Mouse (Mus musculus): ENCODE results near the gene Stard3. TPM values are rescaled to one million over a fixed set of nuclear protein-coding genes. Genes with fewer than 3 reads are reported as not detected.

Stard3 gene
- total RNA-seq (2014; fragmentation: Nextera tagmentation) (18.4 and 24.9 TPM in 2 replicates), total RNA-seq (2017) (18.2 and 27.8 TPM in 2 replicates)

- peak; percentile 61 for ATAC-seq (replicated peaks; ENCODE audit: poor library complexity, severe bottlenecking)
Observed at GRCm38 (mm10) chr11:98358161-98359083, at the start of gene Stard3. Gene Stard3 (plus strand): TSS chr11:98358368.

GRCm38 (mm10) chr11:98313790-98314323 is 44.3 kb upstream of the Stard3 start:
- ATAC-seq (replicated peaks; ENCODE audit: poor library complexity, severe bottlenecking) = peak; percentile 71

- ATAC-seq (replicated peaks; ENCODE audit: poor library complexity, severe bottlenecking) = no peak
Observed at GRCm38 (mm10) chr11:98317479-98317878, 40.7 kb upstream of the Stard3 start.

GRCm38 (mm10) chr11:98318421-98319116 is 39.6 kb upstream of the Stard3 start:
- no peak for ATAC-seq (replicated peaks; ENCODE audit: poor library complexity, severe bottlenecking)

GRCm38 (mm10) chr11:98319120-98319519 is 39.0 kb upstream of the Stard3 start:
- ATAC-seq (replicated peaks; ENCODE audit: poor library complexity, severe bottlenecking) = no peak

GRCm38 (mm10) chr11:98319544-98319943 is 38.6 kb upstream of the Stard3 start:
- ATAC-seq (replicated peaks; ENCODE audit: poor library complexity, severe bottlenecking) = no peak

GRCm38 (mm10) chr11:98319944-98320343 is 38.2 kb upstream of the Stard3 start:
- ATAC-seq (replicated peaks; ENCODE audit: poor library complexity, severe bottlenecking) = no peak

- no peak for ATAC-seq (replicated peaks; ENCODE audit: poor library complexity, severe bottlenecking)
Observed at GRCm38 (mm10) chr11:98320381-98320780, 37.8 kb upstream of the Stard3 start.

- no peak for ATAC-seq (replicated peaks; ENCODE audit: poor library complexity, severe bottlenecking)
Observed at GRCm38 (mm10) chr11:98320806-98321676, 37.1 kb upstream of the Stard3 start.

GRCm38 (mm10) chr11:98321677-98322003 is 36.5 kb upstream of the Stard3 start:
- ATAC-seq (replicated peaks; ENCODE audit: poor library complexity, severe bottlenecking) = no peak

- no peak for ATAC-seq (replicated peaks; ENCODE audit: poor library complexity, severe bottlenecking)
Observed at GRCm38 (mm10) chr11:98322159-98322558, 36.0 kb upstream of the Stard3 start.

- no peak for ATAC-seq (replicated peaks; ENCODE audit: poor library complexity, severe bottlenecking)
Observed at GRCm38 (mm10) chr11:98323136-98323866, 34.9 kb upstream of the Stard3 start.

- peak; percentile 43 for ATAC-seq (replicated peaks; ENCODE audit: poor library complexity, severe bottlenecking)
Observed at GRCm38 (mm10) chr11:98323933-98324332, 34.2 kb upstream of the Stard3 start.

- no peak for ATAC-seq (replicated peaks; ENCODE audit: poor library complexity, severe bottlenecking)
Observed at GRCm38 (mm10) chr11:98325191-98325820, 32.9 kb upstream of the Stard3 start.

GRCm38 (mm10) chr11:98325821-98326218 is 32.3 kb upstream of the Stard3 start:
- ATAC-seq (replicated peaks; ENCODE audit: poor library complexity, severe bottlenecking) = no peak

- no peak for ATAC-seq (replicated peaks; ENCODE audit: poor library complexity, severe bottlenecking)
Observed at GRCm38 (mm10) chr11:98326741-98327135, 31.4 kb upstream of the Stard3 start.

GRCm38 (mm10) chr11:98327136-98328030 is 30.8 kb upstream of the Stard3 start:
- peak; percentile 41 for ATAC-seq (replicated peaks; ENCODE audit: poor library complexity, severe bottlenecking)

GRCm38 (mm10) chr11:98328031-98328370 is 30.2 kb upstream of the Stard3 start:
- ATAC-seq (replicated peaks; ENCODE audit: poor library complexity, severe bottlenecking) = 0 out of 2 replicates have a peak, but pooled peaks have one; percentile 4

All from granulocyte monocyte progenitor cell, adult 5-6 weeks (primary cell).